Mouse (Mus musculus): Measurements from ENCODE around the gene Lrpap1. TPM values are rescaled to one million over a fixed set of nuclear protein-coding genes. Genes with fewer than 3 reads are reported as not detected.

Gene Lrpap1
- 10 to 100 TPM; 27.2 to 27.9 TPM for total RNA-seq (2021)
- long read RNA-seq, experiment 1, transcript Lrpap1-201 (8 exons, 2,981 nt): major isoform, 70 of 83 reads
- long read RNA-seq, experiment 1, partial matches to known transcripts: 2 of 83 reads
- long read RNA-seq, experiment 1, other reads (novel, unspliced or antisense): 9 of 83 reads
- long read RNA-seq, experiment 2, transcript Lrpap1-201 (8 exons, 2,981 nt): major isoform, 61 of 69 reads
- long read RNA-seq, experiment 2, partial matches to known transcripts: 2 of 69 reads
- long read RNA-seq, experiment 2, other reads (novel, unspliced or antisense): 6 of 69 reads

- peak; percentile 88 for DNase-seq (ENCODE audit: low spot score)
These were observed at the start of gene Lrpap1 for GRCm38 (mm10) chr5:35104960-35105921. Gene Lrpap1, minus strand, starts transcription at chr5:35105766.

- no peak for DNase-seq (ENCODE audit: low spot score)
These were observed 44.4 kb upstream of the Lrpap1 start for GRCm38 (mm10) chr5:35149939-35150338.

GRCm38 (mm10) chr5:35149526-35149925 is 44.0 kb upstream of the Lrpap1 start:
- DNase-seq (ENCODE audit: low spot score): no peak

GRCm38 (mm10) chr5:35147963-35148767 is 42.6 kb upstream of the Lrpap1 start:
- no peak for DNase-seq (ENCODE audit: low spot score)

- no peak for DNase-seq (ENCODE audit: low spot score)
These were observed 41.8 kb upstream of the Lrpap1 start for GRCm38 (mm10) chr5:35147155-35147962.

GRCm38 (mm10) chr5:35146747-35147146 is 41.2 kb upstream of the Lrpap1 start:
- DNase-seq (ENCODE audit: low spot score): no peak

GRCm38 (mm10) chr5:35144716-35145115 is 39.1 kb upstream of the Lrpap1 start:
- no peak for DNase-seq (ENCODE audit: low spot score)

- no peak for DNase-seq (ENCODE audit: low spot score)
These were observed 38.1 kb upstream of the Lrpap1 start for GRCm38 (mm10) chr5:35143460-35144245.

GRCm38 (mm10) chr5:35142910-35143309 is 37.3 kb upstream of the Lrpap1 start:
- no peak for DNase-seq (ENCODE audit: low spot score)

GRCm38 (mm10) chr5:35141316-35141715 is 35.8 kb upstream of the Lrpap1 start:
- DNase-seq (ENCODE audit: low spot score): no peak

- no peak for DNase-seq (ENCODE audit: low spot score)
These were observed 32.6 kb upstream of the Lrpap1 start for GRCm38 (mm10) chr5:35138183-35138611.

GRCm38 (mm10) chr5:35137510-35138182 is 32.1 kb upstream of the Lrpap1 start:
- no peak for DNase-seq (ENCODE audit: low spot score)

GRCm38 (mm10) chr5:35135903-35136302 is 30.3 kb upstream of the Lrpap1 start:
- DNase-seq (ENCODE audit: low spot score): no peak

- no peak for DNase-seq (ENCODE audit: low spot score)
These were observed 28.7 kb upstream of the Lrpap1 start for GRCm38 (mm10) chr5:35134286-35134685.

GRCm38 (mm10) chr5:35133468-35133867 is 27.9 kb upstream of the Lrpap1 start:
- DNase-seq (ENCODE audit: low spot score): no peak

GRCm38 (mm10) chr5:35132278-35132980 is 26.9 kb upstream of the Lrpap1 start:
- no peak for DNase-seq (ENCODE audit: low spot score)

- DNase-seq (ENCODE audit: low spot score): peak; percentile 86
These were observed 26.2 kb upstream of the Lrpap1 start for GRCm38 (mm10) chr5:35131773-35132172.

- DNase-seq (ENCODE audit: low spot score): no peak
These were observed 25.7 kb upstream of the Lrpap1 start for GRCm38 (mm10) chr5:35131237-35131636.

GRCm38 (mm10) chr5:35129767-35130191 is 24.2 kb upstream of the Lrpap1 start:
- DNase-seq (ENCODE audit: low spot score): no peak
